Mouse (Mus musculus) myocyte (in vitro differentiated cells): ENCODE data around the gene Plppr2.

Experiments used
- CEBPB ChIP-seq: IDR thresholded peaks from 2 replicates; pipeline ENCODE4 v1.6.1; 2011; ENCODE audit warnings: mild to moderate bottlenecking, moderate library complexity; ENCODE audit not compliant: poor library complexity, insufficient read depth, severe bottlenecking
- E2F4 ChIP-seq: IDR thresholded peaks from one replicate; pipeline ENCODE4 v1.6.1; 2011; ENCODE audit warnings: mild to moderate bottlenecking, control low read depth, moderate library complexity; ENCODE audit not compliant: insufficient read depth
- MAX ChIP-seq: IDR thresholded peaks from one replicate; pipeline ENCODE4 v1.6.1; 2011; ENCODE audit warnings: low read depth, mild to moderate bottlenecking, control low read depth
- MYOD1 ChIP-seq, 3 experiments: IDR thresholded peaks; one replicate each; pipeline ENCODE4 v1.6.1; 2011; ENCODE audit warnings: control low read depth in 2 of 3, low read depth in 2 of 3, mild to moderate bottlenecking in 2 of 3, moderate library complexity in 1 of 3; ENCODE audit not compliant: insufficient read length in 2 of 3, control insufficient read depth in 1 of 3
- MYOG ChIP-seq, 3 experiments: IDR thresholded peaks; one replicate each; pipeline ENCODE4 v1.6.1; 2011; ENCODE audit warnings: control low read depth in 2 of 3, low read depth in 2 of 3, mild to moderate bottlenecking in 2 of 3; ENCODE audit not compliant: insufficient read length in 2 of 3, control insufficient read depth in 1 of 3, insufficient read depth in 1 of 3
- POLR2A ChIP-seq: IDR thresholded peaks from one replicate; pipeline ENCODE4 v1.6.1; 2011; ENCODE audit warnings: low read depth, mild to moderate bottlenecking, control low read depth, moderate library complexity; ENCODE audit not compliant: insufficient read length
- POLR2AphosphoS2 ChIP-seq: IDR thresholded peaks from one replicate; pipeline ENCODE4 v1.6.1; 2011; ENCODE audit warnings: low read depth, control low read depth; ENCODE audit not compliant: insufficient read length
- SRF ChIP-seq: IDR thresholded peaks from one replicate; pipeline ENCODE4 v1.6.1; 2011; ENCODE audit warnings: low read depth; ENCODE audit not compliant: control insufficient read depth, insufficient read length
- TCF12 ChIP-seq: IDR thresholded peaks from one replicate; pipeline ENCODE4 v1.6.1; 2011; ENCODE audit warnings: mild to moderate bottlenecking, control low read depth; ENCODE audit not compliant: poor library complexity, insufficient read depth, severe bottlenecking
- TCF3 ChIP-seq: IDR thresholded peaks from one replicate; pipeline ENCODE4 v1.6.1; 2011; ENCODE audit warnings: low read depth, control low read depth; ENCODE audit not compliant: insufficient read length
- USF1 ChIP-seq: IDR thresholded peaks from one replicate; pipeline ENCODE4 v1.6.1; 2011; ENCODE audit warnings: low read depth, mild to moderate bottlenecking, control low read depth, moderate library complexity

GRCm38 (mm10) chr9:21901223-21901820, 35.5 kb upstream of the Plppr2 start:
- peak; percentile 23 for TF ChIP-seq POLR2A
- no peak for TF ChIP-seq POLR2AphosphoS2
- TF ChIP-seq USF1 = no peak
- TF ChIP-seq SRF = no peak
- TF ChIP-seq MAX = no peak
- no peak for TF ChIP-seq CEBPB
- TF ChIP-seq MYOD1 (IDR thresholded peaks at IDR 0.05; ENCODE audit: control insufficient read depth in 1 of 3, insufficient read length in 2 of 3, low read depth in 2 of 3) = no peak
- no peak for TF ChIP-seq MYOG (IDR thresholded peaks at IDR 0.05; ENCODE audit: control insufficient read depth in 1 of 3, insufficient read depth in 1 of 3, insufficient read length in 2 of 3, low read depth in 2 of 3)
- TF ChIP-seq E2F4 = no peak
- no peak for TF ChIP-seq TCF12
- no peak for TF ChIP-seq TCF3
